Mouse (Mus musculus) 416B (cell line): ENCODE results near the gene Phlpp2.
A peak's percentile ranks its signal among the peaks of the same experiment; 100 is the strongest.

Source experiments
- DNase-seq: peaks from one replicate; pipeline ENCODE4 v3.0.0; 2011; ENCODE audit warnings: low read depth

Phlpp2 gene

DNA sequence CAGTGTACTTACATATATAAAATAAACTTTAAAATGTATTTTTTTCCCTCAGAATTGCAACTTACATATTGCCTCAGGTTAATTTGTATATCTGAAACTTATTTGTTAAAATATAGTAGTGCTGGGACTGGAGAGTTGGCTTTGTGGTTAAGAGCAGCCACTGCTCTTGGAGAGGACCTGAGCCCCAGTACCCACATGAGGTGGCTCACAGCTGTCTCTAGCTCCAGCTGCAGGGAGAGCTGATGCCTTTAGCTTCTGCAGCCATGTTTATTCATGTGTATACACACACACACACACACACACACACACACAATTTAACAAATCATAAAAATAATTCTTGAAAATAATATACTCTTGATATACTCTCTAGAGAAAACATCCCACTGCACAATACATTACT lies 34.0 kb downstream of the Phlpp2 start:
- DNase-seq, result peak; percentile 43

DNA sequence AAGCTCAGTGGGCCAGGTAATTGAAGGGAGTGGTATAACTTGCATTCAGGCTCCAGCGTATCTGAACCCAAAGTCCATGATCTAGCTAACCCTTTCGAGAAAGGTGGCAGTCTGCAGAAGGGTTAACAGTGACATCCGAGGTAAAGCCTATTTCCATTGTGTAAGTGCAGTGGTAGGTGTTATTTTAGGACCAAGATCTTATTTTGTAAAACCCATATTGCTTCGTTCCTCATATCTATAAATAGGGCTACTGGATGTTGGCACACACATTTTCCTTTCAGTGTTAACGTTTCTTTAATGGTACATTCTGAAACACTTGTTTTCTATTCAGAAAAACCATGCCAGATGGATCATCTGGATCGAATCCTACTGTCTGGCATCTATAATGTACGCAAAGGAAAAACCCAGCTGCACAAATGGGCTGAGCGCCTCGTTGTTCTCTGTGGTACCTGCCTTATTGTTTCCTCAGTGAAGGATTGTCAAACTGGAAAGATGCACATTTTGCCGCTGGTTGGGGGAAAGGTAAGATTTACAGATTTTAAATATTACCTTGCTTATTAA lies 35.6 kb downstream of the Phlpp2 start:
- peak; percentile 24 for DNase-seq

DNA sequence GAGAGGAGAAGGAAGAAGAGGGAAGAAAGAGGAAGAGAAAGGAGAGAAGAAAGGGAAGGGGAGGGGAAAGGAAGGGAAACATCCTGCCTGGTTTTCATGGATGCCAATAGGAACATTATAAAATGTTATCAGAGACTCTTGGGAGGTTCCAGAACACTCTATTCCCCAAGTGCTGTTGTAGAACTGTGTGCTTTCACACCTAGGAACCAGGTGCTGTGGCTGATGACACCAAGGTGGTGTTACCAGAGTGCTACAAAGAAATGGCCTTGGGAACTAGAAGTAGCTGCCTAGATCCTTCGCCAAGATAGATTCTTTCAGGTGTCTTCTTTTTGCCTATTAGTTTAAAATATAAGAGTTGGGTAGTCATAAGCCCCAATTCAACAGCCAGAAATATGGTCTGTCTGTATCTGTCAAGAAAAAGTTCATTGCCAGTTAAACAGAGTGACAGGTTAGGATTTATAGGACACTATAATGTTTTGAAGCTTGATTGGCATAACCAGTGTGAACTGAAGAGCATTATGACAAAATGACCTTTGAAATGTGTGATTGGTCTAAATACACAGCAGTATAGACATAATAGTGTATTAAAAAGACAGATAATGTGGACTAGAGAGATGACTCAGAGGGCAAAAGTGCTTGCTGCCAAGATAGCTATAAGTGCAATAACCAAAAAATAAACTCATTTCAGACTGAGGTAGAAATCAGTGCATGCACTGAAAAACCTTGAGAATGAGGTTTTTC lies 36.8 kb downstream of the Phlpp2 start:
- no peak for DNase-seq

DNA sequence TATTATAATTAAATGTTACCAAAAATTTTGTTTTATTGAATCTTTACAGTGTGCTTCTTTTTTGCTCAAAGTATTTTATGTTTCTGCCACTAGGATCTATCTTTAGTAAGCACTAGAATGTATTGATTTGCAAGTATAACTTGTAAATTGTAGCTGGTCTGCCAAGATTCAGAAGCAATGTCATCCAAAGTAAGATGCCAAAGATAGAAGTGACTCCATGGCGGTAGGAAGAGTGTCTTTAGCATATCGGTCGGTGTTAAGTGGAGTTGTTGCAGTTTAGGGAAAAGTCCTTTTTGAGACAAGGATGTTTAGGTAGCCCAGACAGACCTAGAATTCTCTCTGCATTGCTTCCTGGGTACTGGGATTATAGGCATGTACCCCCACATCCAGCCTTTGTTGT lies 38.6 kb downstream of the Phlpp2 start:
- no peak for DNase-seq

DNA sequence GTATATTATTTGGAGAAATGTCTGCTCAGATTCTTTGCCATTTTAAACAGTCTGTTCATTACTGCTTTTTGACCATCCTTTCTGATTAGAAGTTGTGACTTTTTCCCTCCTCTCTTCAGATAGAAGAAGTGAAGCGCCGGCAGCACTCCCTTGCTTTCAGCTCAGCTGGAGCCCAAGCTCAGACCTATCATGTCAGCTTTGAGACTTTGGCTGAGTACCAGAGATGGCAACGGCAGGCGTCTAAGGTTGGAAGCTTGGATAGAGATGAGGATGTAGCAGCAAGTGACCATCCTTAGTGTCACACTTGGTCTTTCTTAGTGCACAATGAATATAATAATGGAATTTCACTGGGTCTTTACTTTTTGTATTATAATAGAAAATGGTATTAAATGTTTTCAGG lies 39.0 kb downstream of the Phlpp2 start:
- DNase-seq, result no peak

DNA sequence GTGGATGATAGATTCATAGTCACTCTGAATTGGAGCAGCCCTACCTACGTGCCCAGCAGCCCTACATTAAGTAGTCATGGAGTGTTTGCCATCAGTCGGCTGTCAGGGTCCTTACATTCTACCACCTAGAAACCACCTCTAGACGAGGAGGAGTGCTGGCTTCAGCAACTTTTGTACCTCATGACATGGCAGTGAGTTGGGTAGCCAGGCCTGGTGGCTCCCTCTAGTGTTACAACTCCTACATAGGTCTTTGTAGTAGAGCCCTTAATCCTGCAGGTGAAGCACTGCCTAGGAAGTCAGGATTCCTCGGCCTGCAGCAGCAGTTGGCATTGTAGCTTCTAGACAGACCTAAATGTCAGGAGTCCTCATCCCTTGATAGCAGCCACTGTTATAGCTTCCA lies 48.9 kb downstream of the Phlpp2 start:
- DNase-seq, result peak; percentile 72

DNA sequence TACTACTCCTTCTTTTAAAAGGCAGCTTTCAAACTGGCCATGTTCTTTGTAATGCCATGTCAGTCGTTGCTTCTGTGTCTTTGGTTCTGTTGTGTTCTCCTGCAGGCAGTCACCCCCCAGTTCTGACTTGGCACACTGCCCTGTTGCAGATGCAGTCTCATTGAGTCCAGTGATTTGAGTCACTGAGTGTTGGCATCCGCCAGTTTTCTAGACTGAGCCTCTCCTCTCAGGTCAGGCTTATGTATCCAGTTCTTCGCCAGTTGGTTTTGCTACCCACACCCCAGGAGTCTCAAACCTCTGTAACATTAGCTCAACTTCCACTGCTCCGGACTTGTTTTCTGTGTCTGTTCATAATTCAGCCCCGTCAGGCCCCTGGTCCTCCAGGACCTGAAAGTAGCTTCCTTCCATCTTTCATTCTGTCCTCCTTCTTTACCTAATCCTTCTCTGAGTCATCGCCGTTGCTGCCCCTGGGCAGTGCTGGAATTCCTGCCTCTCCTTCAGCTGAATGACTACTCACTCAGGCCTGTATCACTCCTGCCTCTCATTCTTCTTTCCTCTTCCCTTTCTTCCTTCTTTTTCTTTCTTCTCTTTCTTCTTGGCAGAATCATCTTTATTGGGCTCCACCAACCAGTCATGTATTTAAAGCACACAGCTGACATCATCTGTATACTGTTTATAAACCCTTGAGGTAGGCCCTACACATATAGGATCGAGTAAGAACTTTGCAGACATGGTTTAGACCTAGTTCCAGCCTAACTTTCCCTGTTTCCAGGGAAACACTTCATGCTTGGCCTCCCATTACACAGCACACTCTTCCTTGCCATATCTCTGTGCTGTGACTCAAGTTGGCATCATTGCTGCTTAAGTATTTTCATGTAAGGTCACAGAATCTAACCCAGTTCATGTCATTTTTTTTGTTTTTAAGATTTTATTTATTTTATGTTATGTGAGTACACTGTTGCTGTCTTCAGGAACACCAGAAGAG lies 52.4 kb downstream of the Phlpp2 start:
- peak; percentile 13 for DNase-seq

DNA sequence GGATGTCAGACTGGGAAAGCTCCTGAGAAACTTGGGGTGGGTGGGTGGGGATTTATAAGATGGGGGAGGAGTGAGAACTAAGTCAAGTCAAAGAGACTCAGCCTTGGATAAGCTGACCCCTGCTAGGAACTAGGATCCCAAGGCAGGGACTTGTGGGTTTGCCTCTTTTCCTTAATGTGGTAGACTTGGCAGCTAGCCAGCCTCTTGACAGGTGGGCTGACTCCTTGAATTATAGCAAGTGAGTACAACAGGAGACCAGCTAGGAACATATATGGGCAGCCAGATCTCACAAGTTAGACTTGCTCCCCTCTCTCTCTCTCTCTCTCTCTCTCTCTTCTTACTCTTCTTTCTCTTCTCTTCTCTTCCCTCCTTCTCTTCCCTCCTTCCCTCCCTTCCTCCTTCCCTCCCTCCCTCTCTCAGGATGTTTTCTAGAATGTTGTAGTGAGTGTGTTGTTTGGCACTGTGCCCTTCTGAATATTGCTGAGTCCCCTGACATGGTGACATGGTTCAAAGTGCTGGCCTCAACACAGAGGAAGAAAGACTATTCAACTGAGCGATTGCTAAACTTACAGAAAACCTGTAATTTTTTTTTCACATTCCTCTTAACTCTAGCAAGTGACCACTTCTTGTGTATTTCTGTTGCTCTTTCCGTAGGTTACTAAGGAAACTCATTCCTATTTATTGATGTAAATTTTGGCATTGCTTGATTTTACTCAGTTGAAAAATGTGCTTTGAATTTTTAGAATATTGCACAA lies 73.4 kb downstream of the Phlpp2 start:
- DNase-seq, result peak; percentile 21

DNA sequence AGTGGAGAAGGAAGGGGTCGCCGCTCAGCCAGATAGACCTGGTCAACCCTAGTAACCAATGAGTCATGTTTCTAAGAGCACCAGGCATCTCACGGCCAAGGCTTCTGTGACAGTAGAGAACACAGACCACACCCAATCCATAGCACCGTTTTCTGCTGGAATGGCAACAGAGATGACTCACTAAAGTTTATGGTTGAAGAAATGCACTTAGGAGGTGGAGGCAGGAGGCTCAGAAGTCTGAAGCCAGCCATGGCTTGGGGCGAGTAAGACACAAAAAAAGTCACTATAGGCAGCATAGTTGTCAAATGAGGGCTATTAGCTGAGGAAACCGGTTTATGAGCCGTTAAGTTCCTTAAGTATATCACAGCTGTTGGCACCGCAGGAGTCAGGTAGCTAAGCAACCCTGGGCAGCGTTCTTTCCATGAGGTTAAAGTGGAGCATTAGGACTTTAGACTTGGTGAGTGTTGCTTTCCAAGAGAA lies 76.9 kb downstream of the Phlpp2 start:
- peak; percentile 57 for DNase-seq

DNA sequence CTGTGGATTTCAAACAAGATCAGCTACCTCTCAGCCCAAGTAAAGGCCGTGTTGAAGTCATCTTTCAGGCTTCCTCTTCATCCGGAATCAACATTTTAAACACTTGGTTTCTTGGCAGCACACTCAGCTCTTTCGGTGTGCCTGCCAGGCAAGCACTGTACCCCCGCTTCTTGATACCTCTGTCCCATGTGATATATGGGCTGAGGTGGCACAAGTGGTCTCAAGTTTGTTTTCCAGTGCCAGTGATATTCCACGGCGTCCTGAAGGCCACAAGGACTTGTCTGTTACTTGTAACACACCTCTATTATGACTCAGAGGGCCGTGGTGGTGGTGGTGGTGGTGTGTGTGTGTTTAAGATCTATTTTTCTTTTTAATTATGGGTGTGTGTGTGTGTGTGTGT lies 77.4 kb downstream of the Phlpp2 start:
- peak; percentile 6 for DNase-seq

DNA sequence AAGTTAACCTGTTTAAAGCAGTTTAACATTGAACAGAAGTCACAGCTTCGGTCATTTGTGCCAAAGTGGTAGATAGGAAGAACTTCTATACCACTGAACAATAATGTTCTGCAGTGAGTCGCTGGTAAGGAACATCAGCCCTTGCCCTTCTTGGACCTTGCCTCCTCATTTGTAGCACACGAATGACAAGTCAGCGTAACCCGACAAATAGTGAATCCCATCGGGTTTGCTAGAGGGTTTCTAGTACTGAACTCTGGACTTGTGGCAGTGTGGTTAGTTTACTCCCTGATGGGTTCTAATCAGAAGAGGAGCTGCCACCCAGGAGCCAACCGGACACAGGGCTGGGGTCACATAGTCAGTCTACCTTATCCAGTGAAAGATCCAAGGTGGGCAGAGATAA lies 77.9 kb downstream of the Phlpp2 start:
- DNase-seq, result no peak

DNA sequence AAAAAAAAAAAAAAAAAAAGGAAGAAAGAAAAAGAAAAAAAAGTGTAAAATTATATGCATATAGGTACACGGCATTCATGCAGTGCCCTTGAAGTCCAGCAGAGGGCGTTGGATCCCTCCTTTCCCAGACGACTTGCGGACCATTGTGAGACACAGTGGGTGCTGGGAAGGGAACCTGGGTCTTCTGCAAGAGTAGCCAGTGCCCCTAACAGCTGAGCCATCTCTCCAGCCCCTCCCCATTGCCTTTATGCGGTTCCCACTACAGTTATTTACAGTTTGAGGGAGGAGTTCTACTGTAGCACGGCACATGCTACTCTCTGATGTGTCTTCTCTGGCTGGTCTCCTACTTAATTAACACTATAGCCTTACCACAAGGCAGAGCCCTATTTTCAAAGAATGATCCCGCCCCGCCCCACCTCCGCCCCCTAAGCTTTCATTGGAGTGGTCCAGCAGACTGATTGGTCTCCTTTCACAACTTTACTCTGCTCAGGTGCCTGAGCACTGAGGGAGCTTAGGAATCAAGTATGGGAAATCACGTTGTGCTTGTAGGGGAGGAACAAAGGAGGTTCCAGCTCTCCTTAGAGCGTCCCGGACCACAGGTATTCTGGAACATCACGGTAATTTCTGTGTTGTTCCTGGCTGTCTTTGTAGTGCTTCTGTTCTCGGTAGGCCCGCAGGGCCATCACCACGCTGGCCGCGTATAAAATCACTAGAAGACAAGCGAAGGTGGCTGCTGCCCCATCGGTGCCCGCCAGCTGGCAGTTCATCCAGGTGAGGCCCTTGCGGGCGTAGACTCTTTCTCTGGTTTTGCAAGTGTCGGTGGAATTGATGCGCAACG lies 79.3 kb downstream of the Phlpp2 start:
- DNase-seq, result peak; percentile 53

DNA sequence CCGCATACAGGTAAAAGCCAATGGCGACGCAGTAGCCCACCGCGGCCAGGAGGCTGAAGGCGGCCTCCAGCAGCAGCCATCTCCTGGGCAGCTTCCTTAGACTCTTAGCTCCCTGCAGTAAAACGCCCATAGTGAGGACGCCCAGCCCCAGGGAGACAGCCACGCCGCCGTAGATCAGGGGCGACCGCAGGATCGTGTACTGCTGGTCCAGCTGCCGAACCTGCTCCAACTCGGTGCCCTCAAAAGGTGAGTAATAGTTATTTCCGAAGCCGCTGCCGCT lies 79.9 kb downstream of the Phlpp2 start:
- DNase-seq, result no peak

DNA sequence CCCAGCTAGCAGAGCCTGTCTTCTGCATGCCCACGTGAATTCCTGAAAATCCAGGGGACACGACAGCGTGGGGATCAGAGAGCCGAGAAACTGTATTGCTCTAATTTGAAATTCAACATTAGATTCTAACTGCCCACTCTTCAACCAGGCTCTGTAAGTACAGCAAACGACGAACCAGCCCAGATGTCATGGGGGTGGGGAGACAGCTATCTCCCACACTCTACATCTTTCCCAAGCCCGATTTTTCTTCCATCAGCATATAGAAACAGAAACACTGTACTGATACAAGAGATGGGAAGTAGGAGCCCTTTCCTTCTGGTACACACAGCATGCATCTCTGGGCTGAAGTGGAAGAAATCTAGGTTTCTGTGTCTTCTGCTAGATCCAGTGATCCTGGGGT lies 83.8 kb downstream of the Phlpp2 start:
- DNase-seq, result no peak

DNA sequence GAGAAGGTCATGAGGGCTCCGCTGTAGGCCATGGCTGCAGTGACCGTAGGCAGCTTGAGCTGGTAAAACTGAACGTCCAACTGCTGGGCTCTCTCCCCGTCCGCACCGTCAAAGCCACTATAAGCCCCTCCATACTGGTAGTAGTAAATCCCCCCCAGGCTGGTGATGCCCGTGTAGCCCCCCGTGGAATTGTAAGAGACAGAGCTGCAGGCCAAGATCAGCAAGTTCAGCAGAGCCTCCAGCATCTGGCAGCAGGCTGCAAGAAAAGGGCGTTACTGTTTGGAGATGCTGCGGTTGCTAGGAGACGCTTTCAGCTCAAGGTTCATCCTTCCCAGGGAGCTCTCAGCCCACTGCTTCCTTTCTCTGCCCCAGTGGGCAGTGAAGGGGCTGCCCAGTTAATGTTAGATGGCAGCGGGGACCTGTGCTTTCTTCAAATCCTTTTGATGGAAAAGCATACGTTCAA lies 86.2 kb downstream of the Phlpp2 start:
- DNase-seq, result no peak

DNA sequence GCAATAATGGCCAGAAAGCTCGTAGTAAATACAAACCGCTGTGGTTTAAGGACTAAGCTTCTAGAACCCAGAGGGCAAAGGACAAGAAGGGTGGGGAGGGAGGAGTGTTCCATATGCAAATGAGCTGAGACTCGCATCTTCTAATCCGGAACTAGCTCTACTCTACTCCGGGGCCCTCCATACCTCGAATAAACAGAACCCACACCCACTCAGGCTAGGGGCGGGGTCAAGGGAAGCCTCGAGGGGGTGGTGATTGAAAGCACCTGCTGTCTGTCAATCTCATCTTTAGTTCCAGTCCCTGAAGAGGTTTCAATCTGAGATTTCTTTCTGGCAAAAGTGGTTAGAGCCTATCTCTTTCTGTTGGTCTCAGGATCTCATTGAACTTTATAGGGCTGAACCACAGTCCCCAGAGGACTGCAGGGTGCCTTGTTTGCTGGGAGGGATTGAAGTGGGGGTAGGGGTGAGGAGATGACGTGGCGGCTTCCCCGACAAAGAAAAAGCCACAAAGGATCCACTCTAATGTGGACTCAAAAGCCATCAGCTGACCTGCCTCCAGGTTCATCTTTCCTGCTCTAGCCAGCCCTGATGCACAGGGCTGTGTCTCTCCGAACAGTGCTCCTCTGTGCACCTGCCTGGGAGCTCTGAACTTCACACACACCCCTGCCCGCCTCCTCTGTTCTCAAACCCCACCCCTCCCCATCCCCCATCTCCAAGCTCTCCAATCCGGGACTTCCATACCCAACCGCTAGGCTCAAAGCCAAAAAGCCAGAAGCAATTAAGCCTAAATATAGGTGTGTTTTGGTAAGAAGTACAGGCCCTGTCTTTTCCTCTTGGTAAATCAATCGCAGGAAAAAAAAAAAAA lies 89.1 kb downstream of the Phlpp2 start:
- peak; percentile 79 for DNase-seq

DNA sequence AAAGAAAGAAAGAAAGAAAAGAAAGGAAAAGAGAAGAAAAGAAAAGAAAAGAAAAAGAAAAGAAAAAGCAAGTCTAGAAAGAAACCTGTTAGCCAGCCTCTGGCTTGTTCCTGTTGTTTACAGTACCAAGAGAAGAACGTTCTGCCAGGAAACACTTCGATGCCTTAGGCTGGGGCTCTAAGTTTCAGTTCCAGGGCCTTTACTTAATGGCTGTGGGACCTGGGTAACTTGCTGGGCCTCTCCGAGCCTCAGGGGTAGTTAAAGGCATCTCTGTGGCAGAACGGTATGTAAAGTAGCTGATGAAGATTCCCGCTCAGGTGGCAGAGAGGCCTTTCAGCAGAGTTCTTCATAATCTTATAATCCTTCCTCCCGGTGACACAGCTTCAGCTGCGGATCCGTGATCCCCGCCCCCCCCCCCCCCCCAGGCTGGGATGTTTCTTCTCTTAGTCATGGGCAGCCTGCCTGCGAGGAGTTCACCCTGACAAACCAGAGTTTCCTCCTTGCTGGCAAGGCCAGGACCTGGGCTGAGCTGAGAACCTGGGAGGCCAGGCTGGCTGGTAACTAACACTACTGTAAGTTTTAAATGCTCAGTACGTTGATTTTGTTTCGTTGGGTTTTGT lies 89.8 kb downstream of the Phlpp2 start:
- peak; percentile 68 for DNase-seq

DNA sequence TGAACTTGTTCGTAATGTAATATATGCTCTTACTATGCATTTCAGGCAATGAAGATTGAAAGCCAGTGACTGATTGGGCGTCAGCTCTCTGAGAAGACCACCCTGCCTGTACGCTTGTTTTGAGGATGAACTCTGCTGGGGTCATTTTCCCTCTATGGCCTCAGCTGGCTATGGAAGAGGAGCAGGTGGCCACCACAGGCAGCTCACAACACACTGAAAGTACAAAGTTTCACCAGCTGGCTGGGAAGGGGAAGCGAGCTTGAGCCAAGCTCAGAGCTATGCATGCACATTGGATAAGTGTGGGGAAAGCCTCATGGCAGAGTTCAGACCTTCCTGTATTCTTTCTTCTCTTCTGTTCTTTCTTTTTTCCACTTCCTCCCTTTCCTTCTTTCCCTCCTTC lies 90.8 kb downstream of the Phlpp2 start:
- no peak for DNase-seq

DNA sequence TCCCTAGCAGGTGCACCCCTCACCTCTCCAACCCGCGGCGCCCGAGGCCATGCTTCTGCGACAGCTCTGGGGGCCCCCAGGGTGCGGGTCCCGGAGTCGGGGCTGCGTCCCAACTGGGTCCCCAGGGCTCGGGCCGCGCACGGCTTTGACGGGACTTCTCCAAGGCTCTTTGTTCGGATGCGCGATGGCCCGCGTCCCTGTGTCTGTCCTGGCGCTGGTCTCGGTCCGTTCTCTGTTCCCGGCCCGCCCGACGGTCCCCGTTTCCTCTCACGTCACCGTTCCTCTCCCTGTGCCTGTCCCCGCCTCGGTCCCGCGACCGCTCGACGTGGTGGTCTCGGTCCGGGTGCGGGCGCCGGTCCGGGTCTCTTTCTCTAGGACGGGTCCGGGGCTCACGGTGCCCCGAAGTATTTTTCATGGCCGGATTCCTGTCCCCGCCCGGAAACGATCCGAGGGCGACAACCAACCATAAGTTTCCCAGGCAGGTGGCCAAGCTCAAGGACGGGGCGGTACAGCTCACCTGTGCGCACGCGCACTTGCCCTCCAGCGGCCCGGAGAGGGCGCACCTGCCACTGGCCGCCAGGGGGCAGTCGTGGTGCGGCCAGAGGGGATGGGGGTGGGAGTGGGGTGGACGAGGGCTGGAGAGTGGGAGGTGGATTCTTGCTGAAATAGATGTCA lies 93.5 kb downstream of the Phlpp2 start, which contains the start of gene Marveld3:
Gene Marveld3 (minus strand): TSS at position 511 of the 675 bp plus-strand sequence.
- no peak for DNase-seq
